Mouse (Mus musculus) intestine, postnatal 0 days (tissue): ENCODE results near the gene Olfr788. TPM values are rescaled to one million over a fixed set of nuclear protein-coding genes. Genes with fewer than 3 reads are reported as not detected.

ENCODE experiments used
- ATAC-seq: fragments of 200-750 bp; cut with Nextera tagmentation; 2 replicates; pipeline ENCODE4 v1.8.0; 2017; ENCODE audit warnings: mild to moderate bottlenecking, moderate TSS enrichment, moderate library complexity
- H3K27ac ChIP-seq: fragments of 300-500 bp; sonication (generic); 2 replicates; pipeline ENCODE4 v1.5.1; 2014; ENCODE audit warnings: mild to moderate bottlenecking, low read depth, low read length, moderate library complexity
- H3K27me3 ChIP-seq: fragments of 300-500 bp; sonication (generic); replicated peaks from 2 replicates; pipeline ENCODE4 v1.6.1; 2014; ENCODE audit warnings: low read length, mixed read lengths; ENCODE audit not compliant: control insufficient read depth, insufficient read depth
- H3K36me3 ChIP-seq: fragments of 300-500 bp; sonication (generic); 2 replicates; pipeline ENCODE4 v1.6.1; 2014; ENCODE audit warnings: mild to moderate bottlenecking, moderate library complexity; ENCODE audit not compliant: control insufficient read depth, insufficient read depth
- H3K4me1 ChIP-seq: fragments of 300-500 bp; sonication (generic); replicated peaks from 2 replicates; pipeline ENCODE4 v1.6.1; 2014; ENCODE audit warnings: antibody characterized with exemption, low read length, mixed read lengths; ENCODE audit not compliant: control insufficient read depth, insufficient read depth
- H3K4me2 ChIP-seq: fragments of 300-500 bp; sonication (generic); replicated peaks from 2 replicates; pipeline ENCODE4 v1.6.1; 2014; ENCODE audit warnings: low read depth, mild to moderate bottlenecking, moderate library complexity
- H3K4me3 ChIP-seq: fragments of 300-500 bp; sonication (generic); 2 replicates; pipeline ENCODE4 v1.5.1; 2014; ENCODE audit warnings: low read depth, low read length
- H3K9ac ChIP-seq: fragments of 300-500 bp; sonication (generic); 2 replicates; pipeline ENCODE4 v1.6.1; 2014; ENCODE audit warnings: mild to moderate bottlenecking, low read depth, low read length
- H3K9me3 ChIP-seq: fragments of 300-500 bp; sonication (generic); 2 replicates; pipeline ENCODE4 v1.6.1; 2016; ENCODE audit warnings: mixed run types; ENCODE audit not compliant: control insufficient read depth
- CTCF ChIP-seq: sonication (generic); IDR thresholded peaks from 2 replicates; pipeline ENCODE4 v1.5.1; 2016; ENCODE audit warnings: low read depth, mild to moderate bottlenecking, control low read depth, antibody characterized with exemption, moderate library complexity
- WGBS: fragments of 180-500 bp; shearing (Covaris S2); extraction: QIAGEN DNeasy Blood & Tissue Kit; methylation state at CpG from one replicate; pipeline ENCODE4 v1.1.7; 2014; 5-methylcytosine and 5-hydroxymethylcytosine counted together
- polyA plus RNA-seq: library from polyadenylated mRNA; unstranded; fragments of >200 nt; fragmentation: Nextera tagmentation; extraction: Ambion mirVana; gene quantifications from 2 replicates; pipeline ENCODE4 v1.2.1, GENCODE M21; 2015

Gene Olfr788
- polyA plus RNA-seq: not detected in 2 replicates

DNA sequence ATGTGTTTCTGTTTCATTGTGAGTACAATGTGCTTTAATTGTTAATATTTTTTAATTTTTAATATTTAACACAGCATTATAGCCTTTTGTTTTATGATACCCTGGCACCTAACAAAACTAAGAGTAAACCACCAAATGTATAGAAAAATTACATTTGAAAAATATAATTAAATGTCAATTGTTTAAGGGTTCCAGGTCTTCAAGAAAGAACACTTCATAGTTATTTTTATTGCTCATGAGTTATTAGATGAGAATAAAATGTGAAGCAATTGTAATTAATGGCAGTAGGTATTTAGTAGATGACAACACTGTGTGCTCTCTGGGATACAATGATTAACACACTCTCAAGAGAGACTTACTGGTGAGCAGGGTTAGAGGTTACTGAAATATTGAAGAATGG is at the start of gene Olfr788:
Olfr788 (plus strand) TSS at position 301 of the 400 bp plus-strand sequence.
- TF ChIP-seq CTCF: no peak
- Histone ChIP-seq H3K4me2 (no peak within 1 kb of the TSS), H3K9me3 (no peaks in the 10 kb centered on the region), H3K27me3 (no peaks in the 10 kb centered on the region), H3K4me1 (no peaks in the 10 kb centered on the region), H3K9ac (no peak within 1 kb of the TSS), H3K36me3 (no peaks in the 10 kb centered on the region), H3K27ac (no peak within 1 kb of the TSS), H3K4me3 (no peak within 1 kb of the TSS)
- no peak for ATAC-seq

DNA sequence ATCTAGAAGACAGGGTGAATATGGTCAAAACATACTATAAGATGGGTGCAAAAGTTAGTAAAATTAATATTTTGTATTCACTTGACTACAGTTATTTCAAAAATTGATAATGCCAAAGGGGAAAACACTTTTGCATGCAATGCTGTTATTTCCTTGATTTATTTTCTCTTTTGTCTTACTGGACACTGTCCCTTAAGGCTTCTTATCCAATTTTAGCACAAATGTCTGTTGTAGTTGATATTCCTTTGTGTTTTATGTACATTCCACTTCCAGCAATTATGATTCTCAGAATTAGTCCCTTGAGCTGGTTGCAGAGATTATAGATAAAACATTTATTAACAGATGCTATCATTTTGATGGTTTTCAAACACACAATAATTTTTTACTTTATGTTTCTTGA is 43.8 kb upstream of the Olfr788 start, which contains the start of gene Olfr786:
Olfr786 (plus strand) TSS at position 301 of the 400 bp plus-strand sequence.
- no peak for ATAC-seq
- Histone ChIP-seq H3K9me3 (no peaks in the 10 kb centered on the region), H3K4me3 (no peak within 1 kb of the TSS)

DNA sequence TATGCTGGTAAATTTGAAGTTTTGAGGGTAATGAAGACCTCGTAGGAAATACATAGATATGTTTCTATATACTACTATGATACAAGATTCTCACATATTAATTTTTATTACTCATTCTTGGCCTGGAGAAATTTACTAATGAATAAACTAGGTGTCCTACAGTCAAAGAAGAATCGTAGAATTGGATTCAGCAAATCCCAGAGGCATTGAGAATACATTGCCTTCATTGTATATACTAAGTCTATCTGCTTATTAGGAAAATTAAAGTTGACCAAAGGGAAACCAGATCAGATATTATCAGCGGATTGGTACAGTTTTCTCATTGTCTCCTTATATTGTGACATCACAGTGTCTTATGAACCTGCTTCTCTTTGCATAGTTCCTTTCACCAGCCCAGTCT is 9.2 kb upstream of the Olfr788 start, which contains the start of gene Olfr787:
Olfr787 (plus strand) TSS at position 301 of the 400 bp plus-strand sequence.
- Histone ChIP-seq H3K4me2 (no peak within 1 kb of the TSS), H3K27me3 (no peaks in the 10 kb centered on the region), H3K9me3 (no peaks in the 10 kb centered on the region), H3K27ac (no peak within 1 kb of the TSS), H3K4me3 (no peak within 1 kb of the TSS), H3K9ac (no peak within 1 kb of the TSS), H3K36me3 (no peaks in the 10 kb centered on the region), H3K4me1 (no peaks in the 10 kb centered on the region)
- no peak for ATAC-seq
- no peak for TF ChIP-seq CTCF
- WGBS: 84% methylated on average over 3 of the region's 3 CpGs

More for the DNA sequence above, 43.8 kb upstream of the Olfr788 start, which contains the start of gene Olfr786:
- Histone ChIP-seq H3K36me3 (no peaks in the 10 kb centered on the region), H3K27me3 (no peaks in the 10 kb centered on the region), H3K4me1 (no peaks in the 10 kb centered on the region), H3K27ac (no peak within 1 kb of the TSS), H3K4me2 (no peak within 1 kb of the TSS), H3K9ac (no peak within 1 kb of the TSS)
- no peak for TF ChIP-seq CTCF

DNA sequence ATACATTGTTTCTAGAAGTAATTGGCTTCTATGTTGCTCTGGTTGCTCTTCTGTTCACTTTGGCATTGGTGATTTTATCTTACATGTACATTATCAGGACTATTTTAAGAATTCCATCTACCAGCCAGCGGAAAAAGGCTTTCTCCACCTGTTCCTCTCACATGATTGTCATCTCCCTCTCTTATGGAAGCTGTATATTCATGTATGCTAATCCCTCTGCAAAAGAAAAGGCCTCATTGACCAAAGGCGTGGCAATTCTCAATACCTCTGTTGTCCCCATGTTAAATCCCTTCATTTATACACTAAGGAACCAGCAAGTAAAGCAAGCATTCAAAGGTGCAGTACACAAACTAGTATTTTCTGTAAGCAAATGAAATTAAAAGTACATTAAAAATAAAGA is 2.5 kb downstream of the Olfr788 start:
- WGBS: 59% methylated on average over 2 of the region's 2 CpGs
- no peak for TF ChIP-seq CTCF
- H3K9me3 ChIP-seq: no peaks in the 10 kb centered on the region
- no peak for ATAC-seq
- H3K4me3 ChIP-seq: no peak overlapping the region
- H3K4me2 ChIP-seq: no peak overlapping the region
- H3K36me3 ChIP-seq: no peaks in the 10 kb centered on the region
- H3K4me1 ChIP-seq: no peaks in the 10 kb centered on the region
- H3K9ac ChIP-seq: no peak overlapping the region
- H3K27ac ChIP-seq: no peak overlapping the region
- H3K27me3 ChIP-seq: no peaks in the 10 kb centered on the region

DNA sequence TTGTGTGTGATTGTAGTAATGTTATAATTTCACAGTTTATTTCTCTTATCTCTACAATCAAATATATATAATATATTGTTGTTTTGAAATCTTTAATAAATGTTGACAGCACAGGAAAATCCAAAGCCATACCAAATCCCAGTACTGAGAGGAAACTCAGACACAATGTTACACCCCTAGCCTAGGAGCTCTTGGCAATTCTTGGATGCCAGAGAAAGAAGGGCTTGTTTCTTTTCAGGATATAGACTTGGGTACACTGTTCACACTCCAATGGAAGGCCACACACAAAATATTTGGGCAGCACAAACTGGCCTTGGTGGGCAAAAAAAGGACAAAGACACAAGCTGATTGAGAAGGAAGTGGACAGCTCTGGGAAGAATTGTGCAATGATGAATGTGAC is 2.9 kb downstream of the Olfr788 start:
- H3K4me2 ChIP-seq: no peak overlapping the region
- no peak for ATAC-seq
- no peaks in the 10 kb centered on the region for H3K9me3 ChIP-seq
- H3K36me3 ChIP-seq: no peaks in the 10 kb centered on the region
- no peak overlapping the region for H3K9ac ChIP-seq
- no peak overlapping the region for H3K4me3 ChIP-seq
- H3K27me3 ChIP-seq: no peaks in the 10 kb centered on the region
- no peak overlapping the region for H3K27ac ChIP-seq
- TF ChIP-seq CTCF: no peak
- no peaks in the 10 kb centered on the region for H3K4me1 ChIP-seq

DNA sequence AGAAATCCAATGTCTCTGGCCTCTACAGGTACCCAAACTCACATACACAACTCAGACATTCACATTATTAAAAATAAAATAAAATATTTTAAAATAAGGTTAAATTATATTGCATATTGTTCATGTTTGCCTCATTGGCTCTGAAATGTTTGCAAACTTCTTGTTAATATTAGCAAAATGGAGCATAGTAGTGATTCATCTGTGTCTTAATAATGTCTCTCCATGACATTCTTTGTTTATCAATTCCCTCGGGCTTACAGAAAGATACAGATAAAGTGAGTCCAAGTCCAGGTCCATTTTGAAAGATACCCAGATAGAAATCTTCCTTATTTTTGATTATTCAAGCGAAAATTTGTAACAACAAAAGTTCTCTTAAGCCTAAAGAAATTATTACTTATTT is 13.7 kb downstream of the Olfr788 start, which contains the start of gene Olfr789:
Olfr789 (plus strand) TSS at position 301 of the 400 bp plus-strand sequence.
- 50% methylated on average over 2 of the region's 2 CpGs for WGBS
- Histone ChIP-seq H3K36me3 (no peaks in the 10 kb centered on the region), H3K9ac (no peak within 1 kb of the TSS), H3K4me3 (no peak within 1 kb of the TSS), H3K27me3 (no peaks in the 10 kb centered on the region), H3K27ac (no peak within 1 kb of the TSS), H3K4me1 (no peaks in the 10 kb centered on the region), H3K4me2 (no peak within 1 kb of the TSS), H3K9me3 (no peaks in the 10 kb centered on the region)
- no peak for TF ChIP-seq CTCF
- ATAC-seq: no peak

DNA sequence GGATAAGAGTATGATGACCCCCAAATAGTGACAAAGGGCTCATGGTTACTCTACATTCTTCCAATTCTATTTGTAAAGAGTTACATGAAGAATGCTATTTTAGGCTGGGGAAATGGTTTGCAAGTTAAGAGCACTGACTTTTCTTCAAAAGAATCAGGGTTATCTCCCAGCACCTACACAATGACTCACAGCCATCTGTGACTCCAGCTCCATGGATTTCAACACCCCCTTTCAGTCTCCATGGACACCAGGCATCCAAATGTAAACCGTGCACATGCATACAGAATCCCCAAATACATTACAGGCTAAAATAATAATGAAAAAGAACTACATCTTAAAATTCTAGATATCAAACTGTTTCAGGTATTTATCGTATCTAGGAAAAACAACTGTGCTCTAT is 19.3 kb downstream of the Olfr788 start:
- ATAC-seq: no peak
- H3K4me1 ChIP-seq: no peaks in the 10 kb centered on the region

More for the DNA sequence above, 19.3 kb downstream of the Olfr788 start:
- WGBS: 78% methylated on average over 2 of the region's 2 CpGs
- H3K36me3 ChIP-seq: no peaks in the 10 kb centered on the region
- no peak overlapping the region for H3K27ac ChIP-seq
- H3K9me3 ChIP-seq: no peaks in the 10 kb centered on the region
- no peak overlapping the region for H3K9ac ChIP-seq
- no peak overlapping the region for H3K4me3 ChIP-seq
- H3K4me2 ChIP-seq: no peak overlapping the region
- TF ChIP-seq CTCF: no peak
- no peaks in the 10 kb centered on the region for H3K27me3 ChIP-seq
